Mouse (Mus musculus) limb, embryonic 13.5 days (tissue): Measurements from ENCODE around the gene Chst1. TPM values are rescaled to one million over a fixed set of nuclear protein-coding genes. Genes with fewer than 3 reads are reported as not detected.

Experiments used
- ATAC-seq: fragments of 200-750 bp; cut with Nextera tagmentation; 2 replicates; pipeline ENCODE4 v1.8.0; 2017; ENCODE audit warnings: low read depth, moderate number of reproducible peaks, moderate TSS enrichment; ENCODE audit not compliant: low FRiP score
- H3K27ac ChIP-seq: fragments of 300-500 bp; sonication (generic); 2 replicates; pipeline ENCODE4 v1.5.1; 2015; ENCODE audit warnings: inconsistent platforms, mild to moderate bottlenecking, moderate library complexity
- H3K27me3 ChIP-seq: fragments of 300-500 bp; sonication (generic); 2 replicates; pipeline ENCODE4 v1.6.1; 2015; ENCODE audit warnings: mild to moderate bottlenecking, inconsistent platforms
- H3K36me3 ChIP-seq: fragments of 300-500 bp; sonication (generic); 2 replicates; pipeline ENCODE4 v1.6.1; 2015; ENCODE audit warnings: inconsistent platforms, mild to moderate bottlenecking, moderate library complexity
- H3K4me1 ChIP-seq: fragments of 300-500 bp; sonication (generic); 2 replicates; pipeline ENCODE4 v1.6.1; 2015; ENCODE audit warnings: inconsistent platforms
- H3K4me2 ChIP-seq: fragments of 300-500 bp; sonication (generic); replicated peaks from 2 replicates; pipeline ENCODE4 v1.6.1; 2015; ENCODE audit warnings: inconsistent platforms, mild to moderate bottlenecking, moderate library complexity
- H3K4me3 ChIP-seq: fragments of 300-500 bp; sonication (generic); 2 replicates; pipeline ENCODE4 v1.5.1; 2015; ENCODE audit warnings: moderate library complexity, mild to moderate bottlenecking, inconsistent platforms
- H3K9ac ChIP-seq: fragments of 300-500 bp; sonication (generic); 2 replicates; pipeline ENCODE4 v1.6.1; 2015; ENCODE audit warnings: mild to moderate bottlenecking, inconsistent platforms
- H3K9me3 ChIP-seq: fragments of 300-500 bp; sonication (generic); 2 replicates; pipeline ENCODE4 v1.6.1; 2016; ENCODE audit warnings: inconsistent platforms
- WGBS: fragments of 180-500 bp; shearing (Covaris S2); methylation state at CpG from one replicate; pipeline ENCODE4 v1.1.7; 2015; 5-methylcytosine and 5-hydroxymethylcytosine counted together
- polyA plus RNA-seq: library from polyadenylated mRNA; unstranded; fragments of >200 nt; fragmentation: Nextera tagmentation; extraction: Ambion mirVana; gene quantifications from 2 replicates; pipeline ENCODE4 v1.2.1, GENCODE M21; 2015

Chst1 gene
- polyA plus RNA-seq, 1 experiment from 2014 or later, result 6.4 TPM

DNA sequence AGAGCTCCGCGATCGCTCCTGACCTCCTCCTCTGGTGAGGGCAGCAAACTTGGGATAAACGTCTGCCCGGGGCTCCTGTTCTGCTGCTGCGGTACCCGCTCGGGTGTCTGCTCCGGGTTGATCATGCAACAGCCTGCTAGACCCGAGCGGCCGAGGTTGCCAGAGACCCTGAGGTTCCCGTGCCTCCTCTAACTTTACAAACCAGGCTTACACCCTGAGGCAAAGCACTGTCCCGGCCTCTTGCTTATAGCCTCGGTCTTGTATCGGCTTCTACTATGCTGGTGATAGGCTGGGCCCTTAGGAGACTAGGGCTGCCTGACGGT, 802 bp downstream of the Chst1 start:
- Histone ChIP-seq H3K4me2 (peak overlapping the region; percentile 85), H3K9ac (peak overlapping the region; percentile 75), H3K27ac (no peak overlapping the region), H3K27me3 (peaks cover 45% of the 10 kb centered on the region), H3K4me1 (peaks cover 19% of the 10 kb centered on the region), H3K36me3 (no peaks in the 10 kb centered on the region), H3K9me3 (no peaks in the 10 kb centered on the region), H3K4me3 (peak overlapping the region; percentile 74)
- ATAC-seq, result no peak
- WGBS, result under 1% methylated on average over 17 of the region's 17 CpGs

DNA sequence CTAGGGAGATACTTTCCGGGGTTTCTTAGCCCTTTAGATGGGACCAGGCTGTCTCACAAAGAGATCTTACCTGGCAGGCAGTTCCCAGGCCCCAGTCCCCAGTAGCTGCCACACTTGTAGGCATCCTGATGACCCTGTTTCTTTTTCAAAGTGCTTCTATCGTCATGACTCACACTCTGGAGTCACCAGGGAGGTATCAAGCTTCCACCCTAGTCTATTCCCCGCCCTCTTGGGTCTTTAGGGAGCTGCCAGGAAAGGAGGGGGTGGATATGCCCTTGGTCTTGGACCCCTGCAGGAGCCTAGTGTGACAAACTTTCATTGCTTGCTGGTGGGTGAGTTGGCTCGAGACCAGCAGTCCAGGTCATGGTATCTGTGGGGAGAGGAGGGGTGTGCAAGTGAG, 1.7 kb downstream of the Chst1 start:
- H3K9me3 ChIP-seq, result no peaks in the 10 kb centered on the region
- no peaks in the 10 kb centered on the region for H3K36me3 ChIP-seq
- peak overlapping the region; percentile 74; the same call in 1 of the 2 replicates for H3K4me3 ChIP-seq
- H3K9ac ChIP-seq, result no peak overlapping the region
- H3K4me1 ChIP-seq, result peaks cover 19% of the 10 kb centered on the region
- H3K27me3 ChIP-seq, result peaks cover 43% of the 10 kb centered on the region
- H3K27ac ChIP-seq, result no peak overlapping the region
- H3K4me2 ChIP-seq, result peak overlapping the region; percentile 85
- WGBS, result 45% methylated on average over 4 of the region's 4 CpGs
- ATAC-seq, result no peak

DNA sequence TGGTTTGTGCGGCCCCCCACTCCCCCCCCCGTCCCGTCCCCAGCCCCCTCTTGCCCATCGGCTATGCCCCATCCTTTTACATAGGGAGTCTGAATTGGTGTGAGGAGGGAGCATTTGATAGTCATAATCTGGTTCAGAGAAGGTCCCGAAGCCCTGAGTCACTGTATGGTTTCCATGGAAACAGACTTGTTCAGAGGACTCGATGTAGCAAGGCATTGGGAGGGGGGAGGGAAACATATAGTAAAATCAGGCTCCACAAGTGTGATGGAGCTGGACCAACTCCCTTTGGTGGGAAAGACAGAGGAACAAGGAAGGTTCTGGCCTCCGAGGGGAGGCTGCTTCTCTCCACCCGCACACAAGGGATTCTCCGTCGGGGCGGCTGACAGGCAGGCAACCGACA, 2.6 kb downstream of the Chst1 start:
- peaks cover 19% of the 10 kb centered on the region for H3K4me1 ChIP-seq
- ATAC-seq, result no peak
- WGBS, result 26% methylated on average over 12 of the region's 12 CpGs
- no peaks in the 10 kb centered on the region for H3K36me3 ChIP-seq
- peaks cover 43% of the 10 kb centered on the region for H3K27me3 ChIP-seq
- no peaks in the 10 kb centered on the region for H3K9me3 ChIP-seq
- no peak overlapping the region for H3K27ac ChIP-seq
- H3K9ac ChIP-seq, result no peak overlapping the region
- H3K4me2 ChIP-seq, result peak overlapping the region; percentile 85; the same call in 1 of the 2 replicates
- H3K4me3 ChIP-seq, result no peak overlapping the region

DNA sequence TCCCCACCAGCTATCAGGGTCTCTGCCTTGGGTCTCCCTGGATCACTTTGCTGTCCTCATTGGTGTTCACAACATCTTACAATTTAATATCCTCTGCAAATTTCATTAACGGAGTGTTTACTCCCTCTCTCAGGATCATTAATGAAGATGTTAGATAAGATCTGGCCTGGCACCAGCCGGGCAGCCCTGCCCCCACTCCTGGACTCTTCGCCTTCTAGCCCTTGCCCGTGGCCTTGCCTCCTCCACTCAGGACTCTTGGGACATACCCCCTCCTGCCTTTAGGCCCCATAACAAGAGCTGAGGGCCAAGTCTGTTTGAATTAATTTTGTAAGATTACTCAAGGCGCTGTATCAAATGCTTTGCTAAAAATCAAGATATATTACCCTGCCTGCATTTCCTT, 4.1 kb downstream of the Chst1 start:
- Histone ChIP-seq H3K4me1 (peaks cover 19% of the 10 kb centered on the region), H3K9me3 (no peaks in the 10 kb centered on the region), H3K27me3 (peaks cover 38% of the 10 kb centered on the region), H3K9ac (no peak overlapping the region), H3K27ac (no peak overlapping the region), H3K36me3 (no peaks in the 10 kb centered on the region), H3K4me2 (no peak overlapping the region), H3K4me3 (no peak overlapping the region)
- WGBS, result 72% methylated on average over 5 of the region's 5 CpGs
- no peak for ATAC-seq

DNA sequence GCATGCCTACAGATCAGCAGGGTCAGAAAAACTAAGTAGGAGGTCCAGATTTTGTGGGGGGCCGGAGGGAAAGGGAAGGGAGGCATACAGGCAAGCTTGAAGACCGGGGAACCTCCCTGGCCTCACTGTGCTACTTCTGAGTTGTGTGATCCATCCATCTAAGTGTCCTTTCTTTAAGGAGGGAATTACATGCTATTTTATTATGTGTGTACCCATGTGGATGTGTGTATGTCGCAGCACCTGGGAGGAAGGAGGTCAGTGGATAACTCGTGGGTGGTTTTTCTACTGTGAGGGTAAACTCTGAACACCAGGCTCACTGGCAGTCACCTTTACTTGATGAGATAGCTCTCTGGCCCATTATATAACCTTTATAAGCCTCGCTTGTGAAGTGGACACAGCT, 5.1 kb downstream of the Chst1 start:
- ATAC-seq, result no peak
- peaks cover 34% of the 10 kb centered on the region for H3K27me3 ChIP-seq
- no peak overlapping the region for H3K9ac ChIP-seq
- no peaks in the 10 kb centered on the region for H3K36me3 ChIP-seq
- H3K4me3 ChIP-seq, result no peak overlapping the region
- WGBS, result 79% methylated on average over 5 of the region's 5 CpGs
- H3K4me1 ChIP-seq, result peaks cover 19% of the 10 kb centered on the region
- no peak overlapping the region for H3K27ac ChIP-seq
- no peaks in the 10 kb centered on the region for H3K9me3 ChIP-seq
- no peak overlapping the region for H3K4me2 ChIP-seq

DNA sequence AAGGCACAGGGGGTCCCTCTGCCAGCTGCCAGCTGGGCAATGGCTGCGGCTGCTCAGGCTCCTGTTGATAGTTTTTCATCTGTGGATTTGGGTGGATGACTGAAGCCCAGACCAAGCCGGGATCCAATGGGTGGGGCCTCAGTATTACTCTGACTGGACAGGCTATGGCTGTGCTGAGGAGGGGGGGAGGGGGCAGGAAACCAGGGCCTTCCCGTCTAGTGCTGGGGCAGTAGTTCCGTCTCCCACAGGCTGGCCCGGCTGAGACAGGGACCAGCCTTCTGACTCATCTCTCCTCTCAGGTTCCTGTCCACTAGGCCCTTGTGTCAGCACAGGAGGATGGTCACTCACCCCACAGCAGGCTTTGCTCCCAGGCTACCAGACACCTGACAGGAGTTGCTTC, 6.5 kb downstream of the Chst1 start:
- peaks cover 27% of the 10 kb centered on the region for H3K27me3 ChIP-seq
- no peak overlapping the region for H3K4me2 ChIP-seq
- no peak overlapping the region for H3K27ac ChIP-seq
- no peak overlapping the region for H3K9ac ChIP-seq
- H3K4me1 ChIP-seq, result peaks cover 9% of the 10 kb centered on the region
- H3K9me3 ChIP-seq, result no peaks in the 10 kb centered on the region
- no peak overlapping the region for H3K4me3 ChIP-seq
- WGBS, result 58% methylated on average over 5 of the region's 5 CpGs
- ATAC-seq, result no peak
- no peaks in the 10 kb centered on the region for H3K36me3 ChIP-seq

DNA sequence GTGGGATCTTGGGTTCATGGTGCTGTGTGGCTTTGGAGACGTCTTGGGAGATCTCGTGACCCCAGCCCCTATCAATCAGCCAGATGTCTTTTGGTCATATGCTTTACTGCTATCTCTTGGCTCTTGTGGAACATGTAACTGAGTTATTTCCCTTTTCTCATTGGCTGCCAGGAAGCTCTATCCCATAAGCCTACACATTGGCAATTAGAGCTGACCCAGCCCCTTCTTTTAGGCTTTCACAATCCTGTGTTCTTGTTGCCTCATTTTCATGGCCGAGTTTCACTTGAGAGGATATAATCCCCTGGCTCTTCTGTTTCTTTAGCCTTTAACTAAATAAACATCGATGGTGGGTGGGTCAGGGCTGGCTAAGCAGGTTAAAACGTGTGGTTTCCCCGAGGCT, 7.6 kb downstream of the Chst1 start:
- no peak overlapping the region for H3K9ac ChIP-seq
- peaks cover 15% of the 10 kb centered on the region for H3K27me3 ChIP-seq
- WGBS, result 66% methylated on average over 6 of the region's 6 CpGs
- no peak overlapping the region for H3K4me3 ChIP-seq
- H3K36me3 ChIP-seq, result no peaks in the 10 kb centered on the region; the same call in 1 of the 2 replicates
- no peaks in the 10 kb centered on the region for H3K9me3 ChIP-seq
- no peaks in the 10 kb centered on the region for H3K4me1 ChIP-seq
- ATAC-seq, result no peak
- no peak overlapping the region for H3K4me2 ChIP-seq
- no peak overlapping the region for H3K27ac ChIP-seq

DNA sequence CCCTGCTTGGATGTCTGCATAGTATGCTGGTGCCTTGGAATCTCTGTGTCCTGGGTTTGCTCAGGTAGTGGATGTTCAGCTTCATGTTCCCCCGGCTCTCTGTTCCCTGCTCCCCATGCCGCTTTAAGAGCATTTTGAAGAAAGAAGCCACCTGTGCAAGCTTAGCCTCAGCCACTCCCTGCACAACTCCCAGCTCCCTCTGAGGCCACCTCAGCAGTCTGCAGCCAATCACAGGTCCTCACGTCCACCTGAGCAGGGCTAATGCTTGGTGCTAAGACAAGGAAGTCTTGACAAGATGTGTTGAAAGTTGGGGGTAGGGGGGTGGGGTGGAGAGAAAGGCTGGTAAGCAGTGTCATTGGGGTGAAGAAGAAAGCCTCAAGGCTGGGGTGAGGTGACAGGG, 8.1 kb downstream of the Chst1 start:
- H3K4me1 ChIP-seq, result no peaks in the 10 kb centered on the region
- H3K9ac ChIP-seq, result no peak overlapping the region
- no peaks in the 10 kb centered on the region; the same call in 1 of the 2 replicates for H3K36me3 ChIP-seq
- no peak overlapping the region for H3K27ac ChIP-seq
- peaks cover 11% of the 10 kb centered on the region for H3K27me3 ChIP-seq
- no peak overlapping the region for H3K4me2 ChIP-seq
- 81% methylated on average over 3 of the region's 3 CpGs for WGBS
- no peaks in the 10 kb centered on the region for H3K9me3 ChIP-seq
- ATAC-seq, result no peak
- H3K4me3 ChIP-seq, result no peak overlapping the region

DNA sequence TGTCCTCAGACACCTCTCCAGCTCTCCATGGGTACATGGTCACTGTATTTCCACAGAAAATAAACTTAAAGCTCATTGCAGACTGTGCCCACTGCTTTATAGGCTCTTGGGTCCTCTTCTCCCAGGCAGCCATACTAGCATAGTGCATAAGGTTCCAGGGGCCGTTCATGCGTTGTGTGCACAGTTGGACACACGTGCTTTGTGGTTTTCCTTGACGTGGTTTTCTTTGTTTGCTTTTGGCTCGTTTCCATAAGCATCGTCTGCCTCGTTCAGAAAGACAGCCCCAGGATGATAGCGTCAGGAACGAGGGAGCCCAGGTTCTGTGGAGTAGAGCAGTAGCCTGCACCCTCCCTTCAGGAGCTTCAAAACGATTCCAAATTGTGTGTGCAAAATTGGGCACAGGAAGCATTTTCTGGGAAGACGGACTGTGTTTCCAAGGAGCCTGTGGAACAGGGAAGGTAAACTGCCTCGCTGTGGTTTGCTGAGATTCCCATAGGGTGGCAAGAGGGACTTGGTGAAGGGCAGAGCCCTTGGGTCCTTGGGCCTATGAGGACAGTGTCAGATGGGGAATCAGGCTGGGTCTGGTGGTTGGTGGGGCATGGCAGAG, 8.6 kb downstream of the Chst1 start:
- Histone ChIP-seq H3K9me3 (no peaks in the 10 kb centered on the region), H3K27me3 (peaks cover 6% of the 10 kb centered on the region)
- WGBS, result 82% methylated on average over 12 of the region's 12 CpGs

DNA sequence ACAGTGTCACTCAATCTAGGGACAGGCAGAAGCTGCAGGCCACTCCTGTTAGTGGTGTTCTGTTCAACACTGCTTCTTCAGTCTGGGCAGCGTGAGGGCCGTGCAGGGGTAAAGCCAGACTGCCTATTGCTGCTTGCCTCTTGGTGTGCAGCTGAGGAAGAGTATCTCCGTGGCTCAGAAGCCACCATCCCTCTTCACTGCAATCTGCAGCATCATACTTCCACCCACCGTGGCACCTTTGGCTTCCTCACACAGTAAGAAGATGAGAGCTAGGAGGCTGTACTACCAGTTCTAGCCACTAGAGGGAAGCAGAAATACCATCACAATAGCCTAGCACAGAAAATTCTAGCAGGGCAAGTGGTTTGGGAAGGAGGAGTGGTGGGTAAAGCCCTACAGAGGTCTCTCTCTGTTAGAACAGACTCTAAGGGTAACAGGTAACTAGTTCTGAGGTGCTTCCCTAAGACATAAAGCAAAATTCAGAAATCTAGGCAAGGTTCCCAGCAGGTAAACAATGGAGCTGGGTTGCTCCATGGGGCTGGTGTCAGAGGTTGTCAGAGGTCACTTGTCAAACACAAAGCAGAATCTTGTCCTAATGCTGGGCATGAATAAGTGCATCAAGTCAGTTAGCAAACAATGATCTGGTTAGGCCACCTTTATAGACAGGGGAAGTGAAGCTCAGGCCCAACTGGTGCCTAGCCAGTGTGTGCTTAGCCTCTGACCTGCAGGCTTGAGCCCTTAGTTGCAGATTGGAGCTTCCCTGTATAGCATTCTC, 9.5 kb downstream of the Chst1 start:
- no peak overlapping the region for H3K4me3 ChIP-seq
- 53% methylated on average over 4 of the region's 4 CpGs for WGBS
- H3K4me1 ChIP-seq, result no peaks in the 10 kb centered on the region
- ATAC-seq, result no peak
- H3K4me2 ChIP-seq, result no peak overlapping the region
- H3K27ac ChIP-seq, result no peak overlapping the region
- peaks cover 10% of the 10 kb centered on the region for H3K36me3 ChIP-seq
- no peak overlapping the region for H3K9ac ChIP-seq
- H3K27me3 ChIP-seq, result no peaks in the 10 kb centered on the region
- H3K9me3 ChIP-seq, result no peaks in the 10 kb centered on the region

More for the DNA sequence above, 8.6 kb downstream of the Chst1 start:
- Histone ChIP-seq H3K4me1 (no peaks in the 10 kb centered on the region), H3K27ac (no peak overlapping the region), H3K4me3 (no peak overlapping the region), H3K9ac (no peak overlapping the region), H3K36me3 (peaks cover under 1% of the 10 kb centered on the region; the same call in 1 of the 2 replicates), H3K4me2 (no peak overlapping the region)
- ATAC-seq, result no peak

DNA sequence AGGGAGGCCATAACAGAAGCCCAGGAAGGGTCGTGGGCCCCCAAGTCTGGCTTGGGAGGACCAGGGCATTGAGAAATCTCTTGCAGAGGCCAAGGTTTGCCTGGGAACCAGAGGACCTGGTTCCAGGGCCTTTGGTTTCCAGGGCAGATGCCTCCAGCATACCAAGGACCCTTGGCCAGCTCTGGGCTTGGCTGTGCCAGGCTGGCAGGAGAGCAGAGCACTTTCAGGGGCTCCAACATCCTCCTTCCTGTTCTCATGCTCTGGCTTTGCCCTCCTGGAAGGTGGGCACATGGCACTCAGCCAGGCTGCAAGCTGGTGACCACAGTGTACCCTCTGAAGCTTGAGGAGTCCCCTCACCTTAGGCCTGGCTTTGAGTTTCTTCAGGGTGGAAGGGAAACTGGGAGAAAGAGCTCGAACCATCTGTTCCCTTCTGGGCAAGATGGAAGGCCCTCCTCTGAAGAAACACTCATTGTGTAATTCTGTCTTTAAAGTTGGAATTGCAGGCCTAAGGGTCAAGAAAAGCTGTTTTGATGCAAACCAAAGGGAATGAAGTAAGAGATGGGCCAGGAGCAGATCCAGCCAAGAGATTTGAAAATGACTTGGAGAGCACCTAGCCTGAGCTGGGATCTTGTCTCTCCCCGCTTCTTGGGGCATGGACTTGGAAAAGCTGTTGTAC, 10.3 kb downstream of the Chst1 start:
- no peaks in the 10 kb centered on the region for H3K4me1 ChIP-seq
- WGBS, result 71% methylated on average over 3 of the region's 3 CpGs

DNA sequence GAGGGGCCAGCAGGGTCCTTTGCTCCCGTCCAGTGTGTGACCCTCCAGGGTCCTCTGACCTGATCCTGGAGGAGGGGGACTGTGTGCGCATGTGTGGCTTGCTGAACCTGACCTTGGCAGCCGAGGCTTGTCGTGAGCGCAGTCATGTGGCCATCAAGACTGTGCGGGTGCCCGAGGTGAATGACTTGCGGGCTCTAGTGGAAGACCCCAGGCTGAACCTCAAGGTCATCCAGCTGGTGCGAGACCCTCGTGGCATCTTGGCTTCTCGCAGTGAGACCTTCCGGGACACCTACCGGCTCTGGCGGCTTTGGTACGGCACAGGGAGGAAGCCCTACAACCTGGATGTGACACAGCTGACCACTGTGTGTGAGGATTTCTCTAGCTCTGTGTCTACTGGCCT, 14.1 kb downstream of the Chst1 start:
- peaks cover 10% of the 10 kb centered on the region for H3K36me3 ChIP-seq
- H3K27me3 ChIP-seq, result no peaks in the 10 kb centered on the region
- no peak for ATAC-seq
- no peaks in the 10 kb centered on the region for H3K9me3 ChIP-seq
- H3K4me2 ChIP-seq, result no peak overlapping the region
- no peaks in the 10 kb centered on the region for H3K4me1 ChIP-seq
- H3K9ac ChIP-seq, result no peak overlapping the region
- no peak overlapping the region for H3K27ac ChIP-seq
- no peak overlapping the region for H3K4me3 ChIP-seq
- WGBS, result 90% methylated on average over 15 of the region's 15 CpGs

More for the DNA sequence above, 10.3 kb downstream of the Chst1 start:
- Histone ChIP-seq H3K9ac (no peak overlapping the region), H3K9me3 (no peaks in the 10 kb centered on the region), H3K4me3 (no peak overlapping the region), H3K27ac (no peak overlapping the region), H3K27me3 (no peaks in the 10 kb centered on the region), H3K36me3 (peaks cover 10% of the 10 kb centered on the region), H3K4me2 (no peak overlapping the region)
- ATAC-seq, result no peak
